Mouse (Mus musculus): ENCODE results near the gene Senp7.

DNA sequence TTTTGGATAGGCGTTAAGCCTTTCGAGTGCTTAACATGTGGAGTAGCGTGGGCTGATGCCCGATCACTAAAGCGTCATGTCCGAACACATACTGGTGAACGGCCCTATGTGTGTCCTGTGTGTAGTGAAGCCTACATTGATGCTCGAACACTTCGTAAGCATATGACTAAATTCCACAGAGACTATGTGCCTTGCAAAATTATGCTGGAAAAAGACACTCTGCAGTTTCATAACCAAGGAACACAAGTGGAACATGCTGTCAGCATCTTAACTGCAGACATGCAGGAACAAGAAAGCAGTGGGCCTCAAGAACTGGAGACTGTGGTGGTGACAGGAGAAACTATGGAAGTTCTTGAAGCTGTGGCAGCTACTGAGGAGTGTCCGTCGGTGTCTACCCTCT is 41.3 kb upstream of the Senp7 start:
- no peak for TF ChIP-seq POLR2A (IDR thresholded peaks at IDR 0.05; ENCODE audit: borderline replicate concordance, insufficient read depth, low read length)
- no peak for TF ChIP-seq CTCF (IDR thresholded peaks at IDR 0.05; ENCODE audit: borderline replicate concordance, insufficient read depth, low read depth, low read length)
